In the genomic region with DNA sequence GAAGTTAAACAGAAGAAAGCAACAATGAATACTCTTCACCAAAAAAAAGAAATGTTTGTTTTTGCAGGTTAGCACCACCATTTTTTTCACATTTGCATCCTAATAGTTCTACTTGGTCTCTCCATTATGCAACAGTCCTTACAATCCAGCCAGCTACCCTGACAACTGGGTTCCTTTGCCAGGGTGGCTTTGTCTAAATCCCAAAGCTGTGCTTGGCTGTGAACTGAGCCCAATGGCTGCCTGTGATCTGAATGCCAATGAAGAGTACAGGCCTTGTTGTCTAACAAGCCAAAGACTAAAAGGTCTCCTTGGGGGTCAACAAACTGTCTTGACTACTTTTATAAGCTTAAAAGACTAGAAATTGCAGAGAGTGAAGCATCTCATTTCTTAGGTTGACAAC, we compare ENCODE assay signal across 11 mouse cellular contexts.
DNase-seq lines count a peak whose midpoint lies in the region; ATAC-seq lines count a peak whose summit lies in the region.
"Had no signal": no experiment of that assay in that cellular context is flagged by ENCODE, and none has a peak within 500 bp of the region (broad histone marks: within the 10 kb centered on the region; RNA-seq: fewer than 3 reads in every experiment).

No protein-coding gene starts in this region.

- no peak overlapping the region for H3K9ac ChIP-seq in hindbrain, embryonic 11.5 days (ENCODE audit: low read depth, low read length)
- H3K9ac ChIP-seq in heart, embryonic 11.5 days (ENCODE audit: low read depth, low read length): no peak overlapping the region

- intact Hi-C loops in left cerebral cortex, postnatal 10 days (cut with DNase I): no loop called here

- H3K9me3 ChIP-seq in hindbrain, embryonic 11.5 days (ENCODE audit: control insufficient read depth, low read length): no peaks in the 10 kb centered on the region
- no peaks in the 10 kb centered on the region for H3K9me3 ChIP-seq in heart, embryonic 11.5 days (replicated peaks; ENCODE audit: control insufficient read depth, low read length)

- H3K27me3 ChIP-seq in hindbrain, embryonic 11.5 days (ENCODE audit: control insufficient read depth, insufficient read depth, low read length): no peaks in the 10 kb centered on the region
- no peaks in the 10 kb centered on the region for H3K27me3 ChIP-seq in heart, embryonic 11.5 days (ENCODE audit: control insufficient read depth, insufficient read depth, low read length)
- H3K27me3 ChIP-seq: Patski had no signal

- H3K4me3 ChIP-seq in hindbrain, embryonic 11.5 days (ENCODE audit: low read depth, low read length): no peak overlapping the region
- no peak overlapping the region for H3K4me3 ChIP-seq in heart, embryonic 11.5 days (ENCODE audit: low read depth, low read length)

- H3K4me1 ChIP-seq in hindbrain, embryonic 11.5 days (replicated peaks; ENCODE audit: control insufficient read depth, insufficient read depth, low read length): no peaks in the 10 kb centered on the region
- H3K4me1 ChIP-seq in heart, embryonic 11.5 days (ENCODE audit: control insufficient read depth, insufficient read depth, low read length): no peaks in the 10 kb centered on the region

- DNase-seq in adrenal gland, postnatal 10 days: peak; percentile 26
- DNase-seq in adrenal gland, postnatal 36 days: no peak
- DNase-seq in hindbrain, embryonic 11.5 days (ENCODE audit: low spot score): peak; percentile 80
- peak; percentile 35 to 75 for DNase-seq in left cerebral cortex, postnatal 10 days (ENCODE audit: extremely low spot score in 1 of 2, low spot score in 2 of 2)
- DNase-seq in right cerebral cortex, adult 18-20 months: peak; percentile 66
- DNase-seq in thymus, postnatal 10 days (ENCODE audit: low spot score in 2 of 2): no peak
- DNase-seq: kidney, postnatal 4 days; thymus, postnatal 36 days had no signal

- no peak overlapping the region for H3K4me2 ChIP-seq in hindbrain, embryonic 11.5 days (replicated peaks; ENCODE audit: low read depth, low read length)
- H3K4me2 ChIP-seq in heart, embryonic 11.5 days: no peak overlapping the region

- H3K36me3 ChIP-seq in hindbrain, embryonic 11.5 days (ENCODE audit: control insufficient read depth, insufficient read depth, low read length): no peaks in the 10 kb centered on the region
- no peaks in the 10 kb centered on the region for H3K36me3 ChIP-seq in heart, embryonic 11.5 days (ENCODE audit: control insufficient read depth, insufficient read depth, low read length)

- 0 out of 2 replicates have a peak overlapping the region, but pooled peaks have one; percentile 36 for H3K27ac ChIP-seq in hindbrain, embryonic 11.5 days (ENCODE audit: low read depth, low read length)
- H3K27ac ChIP-seq in heart, embryonic 11.5 days (ENCODE audit: low read depth, low read length): no peak overlapping the region

- ATAC-seq in hindbrain, embryonic 11.5 days (ENCODE audit: low FRiP score): peak; percentile 91
- no peak for ATAC-seq in CD4-positive, CD25-positive, alpha-beta regulatory T cell, adult 4 months
- no peak for ATAC-seq in heart, embryonic 11.5 days (replicated peaks; ENCODE audit: insufficient number of reproducible peaks, low FRiP score, low TSS enrichment)
- ATAC-seq: Patski had no signal

Comparison
In these comparisons a context has a peak if more than half of its experiments do, and no peak if none do; other contexts are left out.
1. DNase-seq: peak in adrenal gland, postnatal 10 days (single experiment), hindbrain, embryonic 11.5 days (single experiment), left cerebral cortex, postnatal 10 days (2 of 2) and right cerebral cortex, adult 18-20 months (single experiment); none in adrenal gland, postnatal 36 days (0 of 2) and thymus, postnatal 10 days (0 of 2).